Mouse (Mus musculus) MEL (cell line): ENCODE data around the gene Cdkl3. TPM values are rescaled to one million over a fixed set of nuclear protein-coding genes. Genes with fewer than 3 reads are reported as not detected.

Experiments used
- DNase-seq: peaks from one replicate; pipeline ENCODE4 v3.0.0; 2011; ENCODE audit warnings: low read depth, low spot score
- H3K27ac ChIP-seq: 2 replicates; pipeline ENCODE4 v1.5.1; 2012; ENCODE audit warnings: low read depth, mild to moderate bottlenecking, control low read depth, low read length, moderate library complexity; ENCODE audit not compliant: control insufficient read depth
- H3K27me3 ChIP-seq, 2 experiments: fragments of 150-350 bp in 1 of 2; sonication (generic) in 1 of 2; 2 replicates each; pipeline ENCODE4 v1.6.1; 2012; ENCODE audit warnings: low read length in 2 of 2, mild to moderate bottlenecking in 2 of 2, improper control_type of control experiment in 1 of 2, moderate library complexity in 1 of 2; ENCODE audit not compliant: insufficient read depth in 2 of 2, control insufficient read depth in 1 of 2
- H3K36me3 ChIP-seq, 2 experiments: 2 replicates each; pipeline ENCODE4 v1.6.1; 2012 to 2014; ENCODE audit warnings: low read length in 2 of 2, improper control_type of control experiment in 1 of 2, inconsistent platforms in 1 of 2, mild to moderate bottlenecking in 1 of 2; ENCODE audit not compliant: insufficient read depth in 2 of 2, control insufficient read depth in 1 of 2
- H3K4me1 ChIP-seq, 2 experiments: fragments of 150-350 bp in 1 of 2; sonication (generic) in 1 of 2; 2 replicates each; pipeline ENCODE4 v1.6.1; 2012; ENCODE audit warnings: low read length in 2 of 2, improper control_type of control experiment in 1 of 2, mild to moderate bottlenecking in 1 of 2; ENCODE audit not compliant: insufficient read depth in 2 of 2, control insufficient read depth in 1 of 2
- H3K4me3 ChIP-seq, 2 experiments: fragments of 150-350 bp in 1 of 2; sonication (generic) in 1 of 2; 2 replicates each; pipeline ENCODE4 v1.5.1; 2012; ENCODE audit warnings: low read depth in 2 of 2, low read length in 2 of 2, mild to moderate bottlenecking in 2 of 2, moderate library complexity in 2 of 2, control low read depth in 1 of 2, improper control_type of control experiment in 1 of 2; ENCODE audit not compliant: control insufficient read depth in 1 of 2, insufficient read depth in 1 of 2
- H3K79me2 ChIP-seq: 2 replicates; pipeline ENCODE4 v1.6.1; 2012; ENCODE audit warnings: mild to moderate bottlenecking, low read length, moderate library complexity; ENCODE audit not compliant: control insufficient read depth, poor library complexity, insufficient read depth
- H3K9ac ChIP-seq: 2 replicates; pipeline ENCODE4 v1.6.1; 2012; ENCODE audit warnings: low read depth, mild to moderate bottlenecking, control low read depth, low read length, moderate library complexity; ENCODE audit not compliant: control insufficient read depth, poor library complexity, severe bottlenecking
- H3K9me3 ChIP-seq: fragments of 150-350 bp; sonication (generic); replicated peaks from 2 replicates; pipeline ENCODE4 v1.6.1; 2012; ENCODE audit warnings: mild to moderate bottlenecking, low read length, improper control_type of control experiment, moderate library complexity; ENCODE audit not compliant: insufficient read depth
- BHLHE40 ChIP-seq: IDR thresholded peaks from 2 replicates; pipeline ENCODE4 v1.6.1; 2012; ENCODE audit warnings: low read depth, mild to moderate bottlenecking, inconsistent platforms, low read length, improper control_type of control experiment, borderline replicate concordance
- CHD1 ChIP-seq: IDR thresholded peaks from 2 replicates; pipeline ENCODE4 v1.6.1; 2012; ENCODE audit warnings: low read depth, mild to moderate bottlenecking, inconsistent platforms, low read length, improper control_type of control experiment
- EP300 ChIP-seq, 2 experiments: IDR thresholded peaks; 2 replicates each; pipeline ENCODE4 v1.6.1; 2011; ENCODE audit warnings: improper control_type of control experiment in 2 of 2, low read length in 2 of 2, low read depth in 1 of 2, mild to moderate bottlenecking in 1 of 2
- GATA1 ChIP-seq: IDR thresholded peaks from 2 replicates; pipeline ENCODE4 v1.6.1; 2011; ENCODE audit warnings: low read depth, low read length, improper control_type of control experiment
- HCFC1 ChIP-seq: IDR thresholded peaks from 2 replicates; pipeline ENCODE4 v1.6.1; 2012; ENCODE audit warnings: low read depth, mild to moderate bottlenecking, inconsistent platforms, low read length, improper control_type of control experiment, moderate library complexity
- KAT2A ChIP-seq: conservative IDR thresholded peaks from 2 replicates; pipeline ENCODE4 v1.6.1; 2012; ENCODE audit warnings: low read depth, low read length, improper control_type of control experiment, inconsistent platforms
- MAX ChIP-seq: IDR thresholded peaks from 2 replicates; pipeline ENCODE4 v1.6.1; 2011; ENCODE audit warnings: low read length, improper control_type of control experiment
- MAZ ChIP-seq: IDR thresholded peaks from 2 replicates; pipeline ENCODE4 v1.6.1; 2012; ENCODE audit warnings: low read depth, mild to moderate bottlenecking, inconsistent platforms, low read length, improper control_type of control experiment
- MXI1 ChIP-seq: IDR thresholded peaks from 2 replicates; pipeline ENCODE4 v1.6.1; 2011; ENCODE audit warnings: mild to moderate bottlenecking, low read depth, low read length, improper control_type of control experiment
- MYB ChIP-seq: IDR thresholded peaks from 2 replicates; pipeline ENCODE4 v1.6.1; 2011; ENCODE audit warnings: mild to moderate bottlenecking, low read depth, low read length, improper control_type of control experiment
- MYC ChIP-seq: IDR thresholded peaks from 2 replicates; pipeline ENCODE4 v1.6.1; 2011; ENCODE audit warnings: low read depth, mild to moderate bottlenecking, low read length, improper control_type of control experiment, moderate library complexity
- NELFE ChIP-seq: IDR thresholded peaks from 2 replicates; pipeline ENCODE4 v1.6.1; 2011; ENCODE audit warnings: low read depth, low read length, improper control_type of control experiment
- POLR2A ChIP-seq, 2 experiments: IDR thresholded peaks; 2 replicates each; pipeline ENCODE4 v1.6.1; 2011 to 2012; ENCODE audit warnings: low read length in 2 of 2, mild to moderate bottlenecking in 2 of 2, control low read depth in 1 of 2, improper control_type of control experiment in 1 of 2, low read depth in 1 of 2, moderate library complexity in 1 of 2; ENCODE audit not compliant: control insufficient read depth in 1 of 2, insufficient read depth in 1 of 2, poor library complexity in 1 of 2
- POLR2AphosphoS2 ChIP-seq: IDR thresholded peaks from 2 replicates; pipeline ENCODE4 v1.6.1; 2011; ENCODE audit warnings: low read length, improper control_type of control experiment
- POLR2AphosphoS5 ChIP-seq: IDR thresholded peaks from 2 replicates; pipeline ENCODE4 v1.6.1; 2012; ENCODE audit warnings: low read depth, borderline replicate concordance, mild to moderate bottlenecking, inconsistent platforms, low read length, moderate library complexity, mixed read lengths
- RAD21 ChIP-seq: IDR thresholded peaks from 2 replicates; pipeline ENCODE4 v1.6.1; 2011; ENCODE audit warnings: mild to moderate bottlenecking, low read depth, low read length, improper control_type of control experiment
- RCOR1 ChIP-seq: IDR thresholded peaks from 2 replicates; pipeline ENCODE4 v1.6.1; 2012; ENCODE audit warnings: low read depth, mild to moderate bottlenecking, inconsistent platforms, low read length, improper control_type of control experiment
- SMC3 ChIP-seq: IDR thresholded peaks from 2 replicates; pipeline ENCODE4 v1.6.1; 2011; ENCODE audit warnings: low read depth, low read length, improper control_type of control experiment
- USF1 ChIP-seq: IDR thresholded peaks from 2 replicates; pipeline ENCODE4 v1.6.1; 2014; ENCODE audit warnings: low read depth, mild to moderate bottlenecking, inconsistent platforms, low read length, improper control_type of control experiment, moderate library complexity
- ZC3H11A ChIP-seq: IDR thresholded peaks from 2 replicates; pipeline ENCODE4 v1.6.1; 2012; ENCODE audit warnings: low read depth, mild to moderate bottlenecking, inconsistent platforms, low read length, improper control_type of control experiment
- ZKSCAN1 ChIP-seq: IDR thresholded peaks from 2 replicates; pipeline ENCODE4 v1.6.1; 2012; ENCODE audit warnings: low read depth, mild to moderate bottlenecking, inconsistent platforms, low read length, improper control_type of control experiment, moderate library complexity
- polyA plus RNA-seq, 2 experiments: library from polyadenylated mRNA; stranded (reverse) in 1 of 2; unstranded in 1 of 2; fragments of >175 nt in 1 of 2; fragments of >200 nt in 1 of 2; gene quantifications; 2 replicates each; pipeline versions ENCODE4 v1.2.1 to v1.2.4; 2012; ENCODE audit warnings: low replicate concordance in 2 of 2, low read depth in 1 of 2; ENCODE audit not compliant: insufficient read length in 2 of 2, insufficient read depth in 1 of 2, missing spikeins in 1 of 2
- total RNA-seq: library from RNA; depleted of rRNA; stranded (reverse); fragments of 300-350 nt; gene quantifications from 2 replicates; pipeline ENCODE4 v1.2.3, GENCODE M21; 2012

Gene Cdkl3
- total and polyA plus RNA-seq, 3 experiments: 3.7 to 4.9 TPM; not detected in 1

DNA sequence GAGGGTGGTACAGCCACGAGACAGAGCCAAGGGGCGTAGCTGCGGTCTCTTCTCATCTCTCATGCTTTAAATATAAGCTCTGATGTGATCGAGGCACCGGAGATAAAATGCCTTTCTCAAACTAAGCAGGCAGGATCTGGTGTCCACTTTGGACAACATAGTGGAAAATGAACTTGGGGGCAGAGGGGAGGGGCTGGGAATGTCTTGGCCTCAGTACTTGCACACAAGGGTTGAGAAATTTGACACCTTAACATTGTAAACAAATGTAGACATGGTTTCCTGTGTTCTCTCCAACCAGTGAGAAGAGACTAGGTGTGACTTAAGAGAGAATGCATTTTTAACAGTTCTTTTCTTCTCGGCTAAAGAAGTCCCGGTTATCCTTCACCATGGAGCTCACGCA, 85.3 kb downstream of the Cdkl3 start:
- TF ChIP-seq GATA1 (no peak), POLR2AphosphoS5 (no peak), POLR2A (IDR thresholded peaks at IDR 0.05; ENCODE audit: control insufficient read depth in 1 of 2, insufficient read depth in 1 of 2, low read depth in 1 of 2, low read length in 2 of 2, poor library complexity in 1 of 2) (no peak)
- TF ChIP-seq, all 39 proteins: peak for 0
- H3K9ac ChIP-seq: no peak overlapping the region
- H3K27me3 ChIP-seq: peaks cover 0 to 1% of the 10 kb centered on the region in 2 experiments; a peak in 2 of 4 replicates
- no peaks in the 10 kb centered on the region for H3K36me3 ChIP-seq
- H3K9me3 ChIP-seq: no peaks in the 10 kb centered on the region
- H3K27ac ChIP-seq: no peak overlapping the region
- no peak overlapping the region for H3K4me3 ChIP-seq
- H3K79me2 ChIP-seq: no peaks in the 10 kb centered on the region
- no peak for DNase-seq
- no peaks in the 10 kb centered on the region for H3K4me1 ChIP-seq

DNA sequence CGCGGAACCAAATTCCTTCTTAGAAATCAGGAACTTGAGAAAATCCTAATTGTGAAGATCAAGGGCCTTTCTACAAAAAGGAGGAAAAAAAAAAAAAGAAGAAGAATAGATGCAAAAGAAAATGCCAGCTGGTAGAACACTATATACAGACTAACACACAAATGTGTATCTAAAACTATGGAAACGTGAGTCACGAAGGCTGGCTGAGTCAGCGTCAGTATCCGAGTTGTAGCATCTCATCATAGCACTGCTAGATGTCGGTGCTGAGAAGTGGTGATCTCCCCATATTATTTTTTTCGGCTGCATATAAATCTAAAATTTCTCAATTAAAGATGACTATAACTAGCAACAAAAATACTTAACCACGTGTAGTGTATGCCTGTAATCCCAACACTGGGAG, 87.2 kb downstream of the Cdkl3 start:
- TF ChIP-seq MAZ (no peak), EP300 (IDR thresholded peaks at IDR 0.05; ENCODE audit: low read depth in 1 of 2, low read length in 2 of 2) (no peak), GATA1 (no peak), SMC3 (no peak), MXI1 (no peak), MYC (no peak), KAT2A (no peak), NELFE (no peak), POLR2AphosphoS5 (no peak), ZKSCAN1 (no peak), RAD21 (no peak), CHD1 (no peak), POLR2AphosphoS2 (no peak), USF1 (no peak)
- TF ChIP-seq, all 39 proteins: peak for 0
- Histone ChIP-seq H3K4me3 (no peak overlapping the region), H3K4me1 (no peaks in the 10 kb centered on the region), H3K27ac (no peak overlapping the region), H3K27me3 (peaks cover 0 to 1% of the 10 kb centered on the region in 2 experiments; a peak in 2 of 4 replicates), H3K9me3 (no peaks in the 10 kb centered on the region), H3K79me2 (no peaks in the 10 kb centered on the region), H3K9ac (no peak overlapping the region), H3K36me3 (no peaks in the 10 kb centered on the region)
- DNase-seq: no peak

DNA sequence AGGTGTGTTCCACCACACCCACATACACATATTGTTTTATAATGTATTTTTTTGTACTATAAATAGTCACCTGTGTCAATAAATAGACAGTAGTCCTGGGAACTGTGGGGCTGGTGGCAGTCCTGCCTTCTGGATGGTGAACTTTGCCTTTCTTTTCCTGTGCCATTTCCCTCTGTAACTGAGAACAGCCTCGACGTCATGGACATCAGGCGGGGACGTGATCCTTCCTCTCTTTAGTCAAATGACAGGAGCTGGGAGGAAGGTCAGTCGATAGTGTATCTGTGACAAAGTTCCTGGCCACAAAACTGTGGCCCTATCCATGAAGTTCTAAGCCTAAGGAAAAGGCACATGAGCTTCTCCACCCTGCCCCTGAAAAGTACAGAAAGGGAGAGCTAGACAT, 90.5 kb downstream of the Cdkl3 start:
- peaks cover 0 to 1% of the 10 kb centered on the region in 2 experiments; a peak in 2 of 4 replicates for H3K27me3 ChIP-seq
- peaks cover 14% of the 10 kb centered on the region for H3K79me2 ChIP-seq
- H3K9ac ChIP-seq: no peak overlapping the region
- H3K27ac ChIP-seq: no peak overlapping the region
- H3K9me3 ChIP-seq: no peaks in the 10 kb centered on the region
- peaks cover 0 to 15% of the 10 kb centered on the region in 2 experiments; a peak in 2 of 4 replicates for H3K36me3 ChIP-seq
- DNase-seq: no peak
- peaks cover 4 to 14% of the 10 kb centered on the region in 2 experiments for H3K4me1 ChIP-seq
- no peak overlapping the region for H3K4me3 ChIP-seq
- TF ChIP-seq BHLHE40 (no peak), NELFE (no peak), EP300 (IDR thresholded peaks at IDR 0.05; ENCODE audit: low read depth in 1 of 2, low read length in 2 of 2) (no peak), MYB (no peak), MAX (no peak), RAD21 (no peak), MYC (no peak), SMC3 (no peak), ZC3H11A (no peak), RCOR1 (no peak), HCFC1 (no peak)
- TF ChIP-seq, all 39 proteins: peak for 0
